Mouse (Mus musculus): ENCODE measurements at regions not wholly inside any gene's neighbourhood (a gene's known extent, or its start where the extent isn't known, plus 50 kb on each side); places are given as distances from the start of the nearest gene placed in this dataset.

- intact Hi-C loops (cut with DNase I): no loop called here
- no peak for DNase-seq (ENCODE audit: low spot score in 2 of 2)
Measured at GRCm38 (mm10) chr2:124718985-124719384, 348.9 kb upstream of the Slc24a5 start.

- DNase-seq (ENCODE audit: low spot score in 2 of 2): no peak
- intact Hi-C loops (cut with DNase I): loop anchor here (5.0 kb wide), 1 partner anchor 108 kb away; no protein-coding TSS in a partner anchor
Measured at GRCm38 (mm10) chr2:124719820-124720478, 348.0 kb upstream of the Slc24a5 start.

- intact Hi-C loops (cut with DNase I): loop anchor here (5.0 kb wide), 1 partner anchor 109 kb away; no protein-coding TSS in a partner anchor
- DNase-seq (ENCODE audit: low spot score in 2 of 2): peak in 1 of 2 experiments; percentile 41
Measured at GRCm38 (mm10) chr2:124720593-124721445, 347.1 kb upstream of the Slc24a5 start.

GRCm38 (mm10) chr2:124724171-124724570, 343.8 kb upstream of the Slc24a5 start:
- intact Hi-C loops (cut with DNase I): loop anchor here (5.0 kb wide), 1 partner anchor 112 kb away; no protein-coding TSS in a partner anchor
- DNase-seq (ENCODE audit: low spot score in 2 of 2): no peak

- DNase-seq (ENCODE audit: low spot score in 2 of 2): no peak
- intact Hi-C loops (cut with DNase I): loop anchor here (5.0 kb wide), 1 partner anchor 113 kb away; no protein-coding TSS in a partner anchor
Measured at GRCm38 (mm10) chr2:124724827-124725480, 343.0 kb upstream of the Slc24a5 start.

GRCm38 (mm10) chr2:124727979-124728378, 339.9 kb upstream of the Slc24a5 start:
- no peak for DNase-seq (ENCODE audit: low spot score in 2 of 2)
- intact Hi-C loops (cut with DNase I): no loop called here

GRCm38 (mm10) chr2:124732593-124732992, 335.3 kb upstream of the Slc24a5 start:
- DNase-seq (ENCODE audit: low spot score in 2 of 2): no peak
- intact Hi-C loops (cut with DNase I): no loop called here

- intact Hi-C loops (cut with DNase I): no loop called here
- no peak for DNase-seq (ENCODE audit: low spot score in 2 of 2)
Measured at GRCm38 (mm10) chr2:124740848-124741247, 327.1 kb upstream of the Slc24a5 start.

- no peak for DNase-seq (ENCODE audit: low spot score in 2 of 2)
- intact Hi-C loops (cut with DNase I): no loop called here
Measured at GRCm38 (mm10) chr2:124742964-124743363, 325.0 kb upstream of the Slc24a5 start.

- intact Hi-C loops (cut with DNase I): no loop called here
- no peak for DNase-seq (ENCODE audit: low spot score in 2 of 2)
Measured at GRCm38 (mm10) chr2:124745045-124745444, 322.9 kb upstream of the Slc24a5 start.

- no peak for DNase-seq (ENCODE audit: low spot score in 2 of 2)
- intact Hi-C loops (cut with DNase I): no loop called here
Measured at GRCm38 (mm10) chr2:124747119-124747518, 320.8 kb upstream of the Slc24a5 start.

- DNase-seq (ENCODE audit: low spot score in 2 of 2): peak; percentile 33 to 50
- intact Hi-C loops (cut with DNase I): no loop called here
Measured at GRCm38 (mm10) chr2:124747627-124748026, 320.3 kb upstream of the Slc24a5 start.

- DNase-seq (ENCODE audit: low spot score in 2 of 2): no peak
- intact Hi-C loops (cut with DNase I): no loop called here
Measured at GRCm38 (mm10) chr2:124751832-124752231, 316.1 kb upstream of the Slc24a5 start.

GRCm38 (mm10) chr2:124753717-124754116, 314.2 kb upstream of the Slc24a5 start:
- intact Hi-C loops (cut with DNase I): no loop called here
- no peak for DNase-seq (ENCODE audit: low spot score in 2 of 2)

GRCm38 (mm10) chr2:124755244-124755643, 312.7 kb upstream of the Slc24a5 start:
- no peak for DNase-seq (ENCODE audit: low spot score in 2 of 2)
- intact Hi-C loops (cut with DNase I): no loop called here

GRCm38 (mm10) chr2:124758992-124759391, 308.9 kb upstream of the Slc24a5 start:
- intact Hi-C loops (cut with DNase I): no loop called here
- no peak for DNase-seq (ENCODE audit: low spot score in 2 of 2)

GRCm38 (mm10) chr2:124763650-124764049, 304.3 kb upstream of the Slc24a5 start:
- DNase-seq (ENCODE audit: low spot score in 2 of 2): no peak
- intact Hi-C loops (cut with DNase I): no loop called here

- DNase-seq (ENCODE audit: low spot score in 2 of 2): no peak
- intact Hi-C loops (cut with DNase I): no loop called here
Measured at GRCm38 (mm10) chr2:124764186-124764910, 303.6 kb upstream of the Slc24a5 start.

GRCm38 (mm10) chr2:124769267-124769967, 298.5 kb upstream of the Slc24a5 start:
- intact Hi-C loops (cut with DNase I): no loop called here
- DNase-seq (ENCODE audit: low spot score in 2 of 2): no peak
